Mouse (Mus musculus): Measurements from ENCODE around the gene Rtn3. TPM values are rescaled to one million over a fixed set of nuclear protein-coding genes. Genes with fewer than 3 reads are reported as not detected.

The Rtn3 gene
- polyA plus RNA-seq, 1 experiment from 2014 or later = 280 TPM

DNA sequence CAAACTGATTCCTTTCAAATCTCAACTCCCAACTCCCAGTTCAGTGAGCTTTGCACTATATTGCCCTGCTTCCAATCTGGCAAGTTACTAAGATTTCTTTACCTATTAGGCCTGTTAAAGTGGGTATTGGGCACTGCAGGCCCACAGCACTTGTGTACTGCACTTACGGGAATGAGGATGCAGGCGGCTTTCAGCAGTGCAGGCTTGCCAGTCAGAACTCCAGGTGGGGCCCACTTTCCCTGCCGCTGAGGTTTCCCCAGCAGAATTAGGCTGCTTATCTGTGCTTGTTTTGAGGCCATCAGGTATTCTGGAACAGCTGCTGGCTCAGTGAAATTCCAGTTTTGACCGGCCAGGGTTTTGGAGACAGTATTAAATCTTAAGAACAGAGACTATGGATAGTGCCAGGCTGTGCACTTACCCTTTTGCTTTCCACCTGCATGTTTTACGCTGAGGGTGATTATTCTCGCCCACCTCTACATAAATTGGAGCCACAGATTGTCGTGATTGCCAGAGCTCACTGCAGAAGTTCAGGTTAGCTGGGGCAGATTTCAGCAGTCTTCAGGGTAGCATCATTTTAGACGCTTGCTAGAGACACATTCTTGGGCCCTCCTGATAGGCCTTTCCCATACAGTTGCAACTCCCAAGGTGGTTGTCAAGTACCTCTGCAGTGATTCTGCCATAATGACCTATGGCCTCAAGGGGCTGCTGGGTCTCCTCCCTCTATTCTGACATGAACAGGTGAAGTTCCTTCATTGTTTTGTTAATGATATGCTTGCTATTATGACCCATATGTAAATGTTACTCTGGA lies 58.3 kb downstream of the Rtn3 start:
- peaks cover 19% of the 10 kb centered on the region; the same call in 1 of the 2 replicates for H3K27me3 ChIP-seq (ENCODE audit: insufficient read depth, poor library complexity, severe bottlenecking)
- H3K27ac ChIP-seq = no peak overlapping the region
- DNase-seq (ENCODE audit: low spot score) = peak; percentile 23
- peaks cover 100% of the 10 kb centered on the region for H3K36me3 ChIP-seq
- WGBS = 73% methylated on average over 8 of the region's 8 CpGs
- H3K4me3 ChIP-seq = 0 out of 2 replicates have a peak overlapping the region, but pooled peaks have one; percentile 47
- 0 out of 2 replicates have a peak, but pooled peaks cover 3% of the 10 kb centered on the region for H3K9me3 ChIP-seq
- peaks cover 55% of the 10 kb centered on the region for H3K4me1 ChIP-seq (replicated peaks)

DNA sequence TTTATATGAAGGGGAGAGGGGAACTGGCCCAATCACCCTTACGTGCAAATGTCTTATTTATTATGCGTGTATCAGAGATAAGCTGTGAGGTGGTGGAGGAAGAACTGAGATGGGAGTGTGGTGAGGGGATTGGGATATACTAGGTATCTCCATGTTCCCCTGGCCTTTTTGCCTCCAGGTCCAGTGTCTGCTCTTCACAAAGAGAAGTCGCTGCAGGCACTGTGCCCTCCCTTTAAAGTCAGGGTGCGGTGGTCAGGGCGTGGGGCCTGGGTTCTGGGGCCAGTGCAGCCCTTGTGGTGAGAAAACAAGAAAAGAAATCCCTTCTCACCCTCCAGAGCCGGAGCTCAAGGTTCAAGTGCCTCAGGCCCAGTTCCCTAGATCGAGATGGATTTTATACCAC lies 59.0 kb downstream of the Rtn3 start:
- Histone ChIP-seq H3K36me3 (peaks cover 97% of the 10 kb centered on the region), H3K27ac (peak overlapping the region; percentile 88; the same call in 1 of the 2 replicates), H3K4me3 (0 out of 2 replicates have a peak overlapping the region, but pooled peaks have one; percentile 47), H3K4me1 (replicated peaks) (peaks cover 61% of the 10 kb centered on the region), H3K27me3 (ENCODE audit: insufficient read depth, poor library complexity, severe bottlenecking) (peaks cover 19% of the 10 kb centered on the region; the same call in 1 of the 2 replicates), H3K9me3 (0 out of 2 replicates have a peak, but pooled peaks cover 3% of the 10 kb centered on the region)
- no peak for DNase-seq (ENCODE audit: low spot score)
- WGBS = 65% methylated on average over 7 of the region's 7 CpGs

DNA sequence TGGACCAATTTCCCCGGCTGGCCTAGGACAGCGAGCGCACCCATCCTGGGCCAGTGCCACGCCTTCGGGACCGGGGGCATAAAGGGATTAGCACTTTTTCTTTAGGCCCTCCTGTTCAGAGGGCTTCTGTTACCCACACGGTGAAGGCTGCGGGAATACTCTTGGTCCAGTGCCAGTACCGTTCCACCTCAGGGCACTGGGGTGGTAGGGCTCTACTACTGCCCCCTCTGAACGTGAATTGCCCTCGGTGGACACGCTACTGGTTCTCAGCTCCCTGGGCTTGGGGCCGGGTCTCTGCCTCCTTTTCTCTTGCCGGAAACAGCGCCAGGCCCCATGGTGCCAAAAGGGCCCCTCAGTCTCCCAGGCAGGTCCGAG lies 59.4 kb downstream of the Rtn3 start:
- 31% methylated on average over 16 of the region's 16 CpGs for WGBS
- Histone ChIP-seq H3K27me3 (ENCODE audit: insufficient read depth, poor library complexity, severe bottlenecking) (peaks cover 19% of the 10 kb centered on the region; the same call in 1 of the 2 replicates), H3K27ac (peak overlapping the region; percentile 88), H3K9me3 (0 out of 2 replicates have a peak, but pooled peaks cover 3% of the 10 kb centered on the region), H3K4me3 (peak overlapping the region; percentile 47), H3K4me1 (replicated peaks) (peaks cover 66% of the 10 kb centered on the region), H3K36me3 (peaks cover 92% of the 10 kb centered on the region)
- DNase-seq (ENCODE audit: low spot score) = no peak

DNA sequence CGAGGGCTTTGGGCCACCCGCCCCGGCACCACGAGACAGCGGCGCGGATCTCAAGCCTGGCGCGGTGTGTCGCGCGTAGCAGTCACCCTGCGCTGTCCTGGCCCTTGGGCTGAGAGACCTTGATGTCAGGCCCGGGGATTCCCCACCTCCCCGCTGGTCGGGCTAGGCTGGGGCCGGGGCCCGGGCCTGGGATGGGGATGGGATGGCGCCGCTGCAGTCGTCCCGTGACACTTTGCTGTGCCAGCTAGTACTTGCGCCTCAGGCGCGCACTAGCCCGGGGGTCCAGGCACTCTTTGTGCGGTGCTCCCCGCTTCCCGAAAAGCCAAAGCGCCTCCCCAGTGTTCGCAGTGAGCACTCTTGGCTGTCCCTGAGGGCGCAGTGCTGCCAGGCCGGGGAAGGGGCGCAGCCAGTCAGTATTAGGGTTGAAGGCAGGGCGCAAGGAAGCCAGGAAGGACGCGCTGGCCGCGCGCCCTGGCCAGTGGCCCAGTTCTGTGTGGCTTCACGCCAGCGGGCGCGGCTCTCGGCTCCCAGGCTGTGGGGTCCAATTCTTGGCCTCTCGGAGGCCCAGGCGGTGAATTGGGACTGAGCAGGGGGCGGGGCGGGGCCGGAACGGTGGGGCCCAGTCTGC lies 59.9 kb downstream of the Rtn3 start:
- WGBS = 12% methylated on average over 51 of the region's 51 CpGs
- peaks cover 19% of the 10 kb centered on the region; the same call in 1 of the 2 replicates for H3K27me3 ChIP-seq (ENCODE audit: insufficient read depth, poor library complexity, severe bottlenecking)
- H3K27ac ChIP-seq = peak overlapping the region; percentile 88
- peaks cover 67% of the 10 kb centered on the region for H3K4me1 ChIP-seq (replicated peaks)
- peak overlapping the region; percentile 47 for H3K4me3 ChIP-seq
- peak; percentile 59 for DNase-seq (ENCODE audit: low spot score)
- 0 out of 2 replicates have a peak, but pooled peaks cover 3% of the 10 kb centered on the region for H3K9me3 ChIP-seq
- peaks cover 87% of the 10 kb centered on the region for H3K36me3 ChIP-seq

DNA sequence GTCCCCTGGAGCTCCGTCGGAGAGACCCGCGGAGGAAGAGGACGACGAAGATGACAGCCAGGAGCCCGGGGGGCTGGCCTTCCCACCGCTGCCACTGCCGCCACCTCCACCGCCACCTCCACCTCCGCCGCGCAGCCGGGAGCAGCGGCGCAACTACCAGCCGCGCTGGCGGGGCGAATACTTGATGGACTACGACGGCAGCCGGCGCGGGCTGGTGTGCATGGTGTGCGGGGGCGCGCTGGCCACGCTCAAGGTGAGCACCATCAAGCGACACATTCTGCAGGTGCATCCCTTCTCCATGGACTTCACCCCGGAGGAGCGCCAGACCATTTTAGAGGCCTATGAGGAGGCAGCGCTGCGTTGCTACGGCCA lies 60.4 kb downstream of the Rtn3 start:
- Histone ChIP-seq H3K36me3 (peaks cover 82% of the 10 kb centered on the region), H3K4me1 (replicated peaks) (peaks cover 67% of the 10 kb centered on the region), H3K4me3 (peak overlapping the region; percentile 47), H3K27me3 (ENCODE audit: insufficient read depth, poor library complexity, severe bottlenecking) (peaks cover 19% of the 10 kb centered on the region; the same call in 1 of the 2 replicates), H3K27ac (peak overlapping the region; percentile 88), H3K9me3 (0 out of 2 replicates have a peak, but pooled peaks cover 3% of the 10 kb centered on the region)
- DNase-seq (ENCODE audit: low spot score) = no peak
- 9% methylated on average over 35 of the region's 35 CpGs for whole genome bisulfite sequencing

DNA sequence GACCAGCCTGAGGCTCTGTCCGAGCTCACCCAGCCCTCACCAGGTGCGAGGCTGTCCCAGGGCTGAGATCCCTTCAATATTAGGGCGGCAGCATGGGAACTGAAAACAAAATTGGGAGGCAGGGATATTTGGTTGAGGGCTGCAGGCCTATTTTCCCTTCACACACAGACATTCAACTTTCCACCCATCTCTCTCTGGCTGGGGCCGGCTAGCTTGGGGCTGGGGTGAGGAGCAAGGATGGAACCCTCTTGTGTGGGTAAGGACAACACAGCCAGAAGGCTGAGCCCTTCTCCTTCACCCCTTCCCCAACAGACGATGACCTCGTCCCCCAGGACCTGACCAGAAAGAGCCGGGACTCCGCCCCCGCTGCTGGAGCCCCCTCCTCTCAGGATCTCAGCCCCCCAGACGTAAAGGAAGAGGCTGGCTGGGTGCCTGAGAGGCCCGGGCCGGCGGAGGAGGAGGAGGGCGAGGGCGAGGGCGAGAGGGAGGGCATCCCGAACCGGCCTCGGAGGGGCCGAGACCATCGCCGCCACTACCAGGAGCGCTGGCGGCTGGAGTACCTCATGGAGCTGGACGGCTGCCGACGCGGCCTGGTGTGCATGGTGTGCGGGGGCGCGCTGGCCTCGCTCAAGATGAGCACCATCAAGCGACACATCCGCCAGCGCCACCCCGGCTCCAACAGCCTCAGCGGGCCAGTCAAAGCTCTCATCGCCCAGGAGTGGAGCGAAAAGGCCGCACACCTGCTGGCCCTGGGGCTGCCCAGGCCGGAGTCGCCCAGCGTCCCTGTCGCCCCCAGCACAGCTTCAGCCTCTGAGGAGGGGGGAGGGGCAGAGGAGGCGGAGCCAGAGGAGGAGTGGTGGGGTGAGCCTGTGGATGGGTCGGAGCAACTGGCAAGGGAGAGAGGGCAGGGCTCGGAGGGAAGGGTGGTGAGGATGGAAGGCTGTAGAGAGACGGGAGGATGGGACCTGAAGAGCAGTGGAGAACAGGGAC lies 61.2 kb downstream of the Rtn3 start:
- Histone ChIP-seq H3K27me3 (ENCODE audit: insufficient read depth, poor library complexity, severe bottlenecking) (peaks cover 19% of the 10 kb centered on the region; the same call in 1 of the 2 replicates), H3K4me3 (peak overlapping the region; percentile 47), H3K36me3 (peaks cover 75% of the 10 kb centered on the region), H3K27ac (peak overlapping the region; percentile 88), H3K4me1 (replicated peaks) (peaks cover 69% of the 10 kb centered on the region), H3K9me3 (0 out of 2 replicates have a peak, but pooled peaks cover 3% of the 10 kb centered on the region)
- DNase-seq (ENCODE audit: low spot score) = peak; percentile 84
- WGBS = 6% methylated on average over 48 of the region's 48 CpGs

DNA sequence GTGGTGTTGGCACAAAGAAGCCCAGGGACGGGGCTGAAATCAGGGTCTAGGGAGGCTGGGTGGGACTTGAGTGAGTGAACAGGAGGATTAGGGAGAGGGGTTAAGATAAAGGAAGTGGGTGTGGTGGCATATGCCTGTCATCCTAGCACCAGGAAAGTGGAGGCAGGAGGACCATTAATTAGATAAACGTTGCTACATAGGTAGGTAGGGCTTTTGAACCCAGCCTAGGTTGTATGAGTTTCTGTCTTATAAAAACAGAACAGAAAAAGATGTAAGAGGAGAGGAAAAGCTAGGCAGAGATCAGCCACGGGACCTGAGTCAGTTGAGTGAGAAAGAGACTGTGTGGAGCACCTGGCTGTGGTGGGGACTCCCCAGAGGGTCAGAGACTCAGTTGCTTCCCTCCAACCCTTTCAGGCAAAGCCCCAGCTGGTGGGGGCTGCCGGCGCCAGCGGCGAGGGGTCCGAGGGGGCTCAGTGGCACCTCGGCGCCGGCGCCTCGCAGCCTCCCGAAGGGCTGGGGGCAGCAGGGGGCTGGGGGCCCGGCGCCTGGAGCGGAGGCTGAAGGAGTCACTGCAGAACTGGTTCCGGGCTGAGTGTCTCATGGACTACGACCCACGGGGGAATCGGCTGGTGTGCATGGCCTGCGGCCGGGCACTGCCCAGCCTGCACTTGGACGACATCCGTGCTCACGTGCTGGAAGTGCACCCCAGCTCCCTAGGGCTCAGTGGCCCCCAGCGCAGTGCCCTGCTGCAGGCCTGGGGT lies 62.1 kb downstream of the Rtn3 start:
- Histone ChIP-seq H3K4me3 (peak overlapping the region; percentile 47), H3K36me3 (peaks cover 66% of the 10 kb centered on the region), H3K9me3 (0 out of 2 replicates have a peak, but pooled peaks cover 3% of the 10 kb centered on the region), H3K27me3 (ENCODE audit: insufficient read depth, poor library complexity, severe bottlenecking) (peaks cover 23% of the 10 kb centered on the region; the same call in 1 of the 2 replicates), H3K4me1 (replicated peaks) (peaks cover 78% of the 10 kb centered on the region), H3K27ac (peak overlapping the region; percentile 88)
- 46% methylated on average over 27 of the region's 27 CpGs for WGBS
- DNase-seq (ENCODE audit: low spot score) = no peak

DNA sequence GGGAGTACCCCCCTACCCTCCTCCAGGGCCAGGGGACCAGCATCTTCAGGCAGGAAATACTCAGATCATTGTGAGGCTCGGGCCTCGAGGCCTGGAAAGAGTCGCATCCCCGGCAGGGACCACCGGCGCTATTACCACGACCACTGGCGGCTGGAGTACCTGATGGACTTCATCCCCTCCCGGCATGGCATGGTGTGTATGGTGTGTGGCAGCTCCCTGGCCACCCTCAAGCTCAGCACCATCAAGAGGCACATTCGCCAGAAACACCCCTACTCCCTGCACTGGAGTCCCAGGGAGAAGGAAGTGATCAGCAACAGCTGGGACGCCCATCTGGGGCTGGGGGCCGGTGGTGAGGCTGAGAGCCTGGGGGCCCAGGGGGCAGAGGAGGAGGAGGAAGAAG lies 63.0 kb downstream of the Rtn3 start:
- Histone ChIP-seq H3K36me3 (peaks cover 57% of the 10 kb centered on the region), H3K27ac (peak overlapping the region; percentile 100), H3K4me3 (peak overlapping the region; percentile 90), H3K27me3 (ENCODE audit: insufficient read depth, poor library complexity, severe bottlenecking) (peaks cover 31% of the 10 kb centered on the region), H3K9me3 (0 out of 2 replicates have a peak, but pooled peaks cover 3% of the 10 kb centered on the region), H3K4me1 (replicated peaks) (peaks cover 82% of the 10 kb centered on the region)
- WGBS = 75% methylated on average over 12 of the region's 12 CpGs
- no peak for DNase-seq (ENCODE audit: low spot score)

DNA sequence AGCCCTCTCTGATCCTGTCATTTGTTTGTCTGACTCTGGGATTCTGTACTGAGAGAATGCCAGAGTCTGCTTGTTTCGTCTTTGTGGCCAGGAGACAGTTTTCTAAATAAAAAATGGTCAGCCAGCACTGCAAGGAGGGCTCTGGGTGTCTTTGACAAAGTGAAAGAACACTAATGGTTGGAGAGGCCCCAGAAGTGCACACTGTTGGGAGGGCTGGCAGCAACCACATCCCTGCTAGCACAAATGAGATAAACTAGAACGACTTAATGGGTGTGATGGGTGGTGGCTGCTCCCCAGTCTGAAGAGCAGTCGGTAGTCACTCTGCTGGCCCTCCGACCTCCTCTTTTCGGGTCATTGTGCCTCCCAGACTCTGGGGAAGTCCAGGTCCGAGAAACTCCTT lies 63.9 kb downstream of the Rtn3 start:
- Histone ChIP-seq H3K9me3 (0 out of 2 replicates have a peak, but pooled peaks cover 3% of the 10 kb centered on the region), H3K4me1 (replicated peaks) (peaks cover 72% of the 10 kb centered on the region), H3K27ac (peak overlapping the region; percentile 100), H3K27me3 (ENCODE audit: insufficient read depth, poor library complexity, severe bottlenecking) (peaks cover 33% of the 10 kb centered on the region), H3K36me3 (peaks cover 47% of the 10 kb centered on the region), H3K4me3 (peak overlapping the region; percentile 90)
- 35% methylated on average over 6 of the region's 6 CpGs for WGBS
- no peak for DNase-seq (ENCODE audit: low spot score)

DNA sequence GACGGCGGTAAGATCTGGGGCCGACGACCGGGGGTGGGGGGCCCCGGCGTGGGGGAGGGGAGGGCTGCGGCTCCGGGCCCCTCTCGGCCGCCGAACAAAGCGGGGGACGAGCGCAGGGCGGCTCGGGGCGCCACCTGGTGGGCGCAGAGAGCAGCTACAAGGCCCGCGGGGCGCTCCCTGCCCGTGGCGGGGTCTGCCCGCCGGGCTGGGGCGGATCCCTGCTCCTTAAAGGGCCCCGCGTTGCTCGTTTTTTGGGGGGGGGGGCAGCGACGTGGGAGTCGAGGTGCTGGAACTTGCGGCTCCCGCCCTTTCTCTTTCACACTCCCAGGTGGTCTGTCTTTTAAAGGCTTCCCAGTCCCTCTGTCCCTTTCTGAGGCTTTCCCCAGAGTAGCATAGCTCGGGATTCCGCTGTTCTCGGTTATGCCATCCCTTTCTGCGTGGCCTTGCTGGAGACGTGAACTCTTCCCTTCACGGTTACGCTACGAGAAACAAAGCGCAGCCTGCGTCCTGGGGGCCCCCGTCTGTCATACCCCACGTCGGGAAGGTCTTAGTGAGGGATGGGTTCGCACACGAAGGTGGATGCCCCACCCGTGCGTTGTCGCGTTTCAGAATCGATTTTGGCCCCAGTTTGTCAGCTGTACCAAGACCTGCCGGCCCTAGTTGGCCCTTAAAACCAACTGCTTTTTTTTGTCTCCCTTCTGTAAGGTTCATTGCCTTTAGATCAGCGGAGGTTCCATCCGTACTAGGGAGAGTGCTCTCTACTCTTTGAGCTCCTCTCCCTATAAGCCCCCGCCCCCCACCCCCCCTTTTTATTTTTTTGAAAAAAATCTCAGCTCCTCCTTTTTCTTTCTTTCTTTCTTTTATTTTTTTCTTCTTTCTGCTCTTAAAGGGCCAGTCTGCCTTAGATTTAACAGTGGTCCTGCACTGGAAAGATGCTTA lies 64.9 kb downstream of the Rtn3 start:
- 0 out of 2 replicates have a peak, but pooled peaks cover 3% of the 10 kb centered on the region for H3K9me3 ChIP-seq
- DNase-seq (ENCODE audit: low spot score) = peak; percentile 83
- peaks cover 62% of the 10 kb centered on the region for H3K4me1 ChIP-seq (replicated peaks)
- WGBS = under 1% methylated on average over 58 of the region's 59 CpGs
- peak overlapping the region; percentile 90 for H3K4me3 ChIP-seq
- H3K27ac ChIP-seq = peak overlapping the region; percentile 100
- peaks cover 37% of the 10 kb centered on the region for H3K36me3 ChIP-seq
- peaks cover 33% of the 10 kb centered on the region for H3K27me3 ChIP-seq (ENCODE audit: insufficient read depth, poor library complexity, severe bottlenecking)
